Mouse (Mus musculus) C2C12 (cell line): ENCODE results near the gene Tdrkh.

Experiments used
- CEBPB ChIP-seq: IDR thresholded peaks from one replicate; pipeline ENCODE4 v1.6.1; 2011; ENCODE audit warnings: low read depth, mild to moderate bottlenecking, control low read depth, moderate library complexity
- CTCF ChIP-seq: IDR thresholded peaks from one replicate; pipeline ENCODE4 v1.5.1; 2011; ENCODE audit not compliant: control insufficient read depth, insufficient read depth, insufficient read length

GRCm38 (mm10) chr3:94388047-94388446 lies 25.0 kb upstream of the Tdrkh start:
- no peak for TF ChIP-seq CTCF
- no peak for TF ChIP-seq CEBPB
